Mouse (Mus musculus): Measurements from ENCODE around the gene Gm6614. TPM values are rescaled to one million over a fixed set of nuclear protein-coding genes. Genes with fewer than 3 reads are reported as not detected.
"Not testable (repeated sequence)": the region's sequence is repeated elsewhere in the genome, so short reads cannot be mapped to it uniquely, and the experiment has no call there.

Gm6614 gene
- not detected in 3 replicates for total RNA-seq (2017)

GRCm38 (mm10) chr6:142011364-142011955, at the start of gene Gm6614:
Gene Gm6614, minus strand, starts transcription at chr6:142011414.
- ATAC-seq (replicated peaks; ENCODE audit: insufficient number of reproducible peaks, low FRiP score, low TSS enrichment, poor library complexity, severe bottlenecking): no peak

- ATAC-seq (replicated peaks; ENCODE audit: insufficient number of reproducible peaks, low FRiP score, low TSS enrichment, poor library complexity, severe bottlenecking): not testable (repeated sequence)
These were observed 47.1 kb upstream of the Gm6614 start for GRCm38 (mm10) chr6:142058281-142058680.

DNA sequence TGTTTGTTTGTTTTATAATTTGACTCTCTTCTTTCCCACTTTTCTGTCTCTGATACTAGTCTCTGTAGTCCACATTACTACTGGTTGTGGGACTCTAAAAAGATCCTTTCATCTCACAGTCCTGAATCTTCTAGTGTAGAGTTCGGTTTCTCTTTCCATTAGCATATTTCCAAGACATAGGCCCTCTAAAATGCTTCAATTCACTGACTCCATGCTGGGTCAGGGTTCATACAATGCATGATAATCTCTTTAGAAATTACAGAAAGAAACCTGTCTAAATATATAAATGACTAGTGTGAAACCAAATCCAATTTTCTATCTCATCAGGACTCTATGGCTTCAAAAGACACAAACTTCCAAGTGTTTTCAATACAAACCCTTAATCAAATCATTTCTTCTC, 36.5 kb upstream of the Gm6614 start:
- ATAC-seq (replicated peaks; ENCODE audit: insufficient number of reproducible peaks, low FRiP score, low TSS enrichment, poor library complexity, severe bottlenecking): no peak

- no peak for ATAC-seq (replicated peaks; ENCODE audit: insufficient number of reproducible peaks, low FRiP score, low TSS enrichment, poor library complexity, severe bottlenecking)
These were observed 34.5 kb upstream of the Gm6614 start for GRCm38 (mm10) chr6:142045746-142046145.

GRCm38 (mm10) chr6:142041896-142042295, 30.7 kb upstream of the Gm6614 start:
- no peak for ATAC-seq (replicated peaks; ENCODE audit: insufficient number of reproducible peaks, low FRiP score, low TSS enrichment, poor library complexity, severe bottlenecking)

- ATAC-seq (replicated peaks; ENCODE audit: insufficient number of reproducible peaks, low FRiP score, low TSS enrichment, poor library complexity, severe bottlenecking): no peak
These were observed 29.3 kb upstream of the Gm6614 start for GRCm38 (mm10) chr6:142040306-142041175.

DNA sequence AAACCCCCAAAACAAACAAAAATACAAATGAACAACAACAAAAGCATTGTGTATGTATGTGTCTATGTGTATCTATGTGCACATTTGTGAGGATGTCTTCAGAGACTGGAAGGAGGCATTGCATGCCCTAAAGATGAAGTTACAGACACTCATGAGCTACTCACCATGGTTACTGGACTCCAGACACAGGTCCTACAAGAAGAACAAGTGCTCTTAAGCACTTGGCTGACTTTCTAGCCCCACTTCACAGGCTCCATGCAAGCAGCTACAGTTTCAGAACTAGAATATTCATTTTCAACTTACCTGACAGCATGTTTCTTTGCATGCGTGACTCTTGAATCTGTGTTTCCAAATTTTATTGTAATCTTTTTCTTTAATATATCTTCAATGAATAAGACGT, 24.6 kb upstream of the Gm6614 start:
- ATAC-seq (replicated peaks; ENCODE audit: insufficient number of reproducible peaks, low FRiP score, low TSS enrichment, poor library complexity, severe bottlenecking): no peak

GRCm38 (mm10) chr6:142021671-142022070, 10.5 kb upstream of the Gm6614 start:
- no peak for ATAC-seq (replicated peaks; ENCODE audit: insufficient number of reproducible peaks, low FRiP score, low TSS enrichment, poor library complexity, severe bottlenecking)

DNA sequence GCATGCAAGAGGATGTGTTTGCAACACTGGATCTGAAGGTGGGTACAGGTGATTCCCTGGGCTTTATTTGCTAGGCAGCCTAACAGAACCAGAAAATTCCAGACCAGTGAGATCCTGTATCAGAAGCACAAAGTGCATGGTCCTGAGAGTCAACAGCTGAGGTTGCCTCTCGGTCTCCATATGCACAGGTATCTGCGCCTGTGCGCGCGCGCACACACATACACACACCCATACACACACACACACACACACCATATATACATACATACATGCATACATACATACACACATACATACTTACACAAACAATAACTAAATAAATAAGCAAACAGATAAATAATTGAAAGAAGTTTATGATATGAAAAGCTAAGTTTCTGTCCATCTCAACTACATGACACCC, 24.4 kb downstream of the Gm6614 start:
- ATAC-seq (replicated peaks; ENCODE audit: insufficient number of reproducible peaks, low FRiP score, low TSS enrichment, poor library complexity, severe bottlenecking): no peak

GRCm38 (mm10) chr6:141984644-141985043, 26.6 kb downstream of the Gm6614 start:
- no peak for ATAC-seq (replicated peaks; ENCODE audit: insufficient number of reproducible peaks, low FRiP score, low TSS enrichment, poor library complexity, severe bottlenecking)

- ATAC-seq (replicated peaks; ENCODE audit: insufficient number of reproducible peaks, low FRiP score, low TSS enrichment, poor library complexity, severe bottlenecking): no peak
These were observed 48.8 kb downstream of the Gm6614 start for GRCm38 (mm10) chr6:141962420-141962819.

DNA sequence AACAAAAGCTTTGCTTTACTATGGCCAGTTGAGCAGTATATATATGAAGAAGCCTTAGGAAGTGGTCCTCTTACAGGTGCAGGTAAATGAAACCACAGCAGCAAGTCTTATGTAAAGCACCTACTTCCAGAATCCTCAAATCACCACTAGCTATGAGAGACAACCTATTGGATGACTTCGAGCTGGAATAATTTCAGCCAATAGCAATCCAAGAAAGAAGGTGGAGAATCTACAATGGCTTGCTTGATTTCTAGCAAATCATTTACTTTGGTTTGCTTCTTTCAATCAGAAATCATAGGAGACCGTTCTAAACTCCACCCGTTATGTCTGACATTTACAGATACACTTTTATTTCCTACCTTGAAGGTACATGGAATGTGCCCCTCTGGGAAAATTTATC, 49.4 kb downstream of the Gm6614 start:
- ATAC-seq (replicated peaks; ENCODE audit: insufficient number of reproducible peaks, low FRiP score, low TSS enrichment, poor library complexity, severe bottlenecking): no peak

- no peak for ATAC-seq (replicated peaks; ENCODE audit: insufficient number of reproducible peaks, low FRiP score, low TSS enrichment, poor library complexity, severe bottlenecking)
These were observed 50.7 kb downstream of the Gm6614 start for GRCm38 (mm10) chr6:141960482-141960881.

- ATAC-seq (replicated peaks; ENCODE audit: insufficient number of reproducible peaks, low FRiP score, low TSS enrichment, poor library complexity, severe bottlenecking): no peak
These were observed 64.4 kb downstream of the Gm6614 start, which contains the start of gene Slco1a1 for GRCm38 (mm10) chr6:141946862-141947261. Gene Slco1a1, minus strand, starts transcription at chr6:141946962.

- ATAC-seq (replicated peaks; ENCODE audit: insufficient number of reproducible peaks, low FRiP score, low TSS enrichment, poor library complexity, severe bottlenecking): no peak
These were observed 70.8 kb downstream of the Gm6614 start for GRCm38 (mm10) chr6:141940451-141940850.

Other genes starting within 250 kb of the Gm6614 start
- gene Gm5724, start 237.6 kb downstream of the Gm6614 start, total RNA-seq (2017): not detected in 3 replicates
- not detected in 3 replicates for gene Slco1a4, start 155.2 kb downstream of the Gm6614 start, total RNA-seq (2017)
- not detected in 3 replicates for gene Slco1a1, start 64.5 kb downstream of the Gm6614 start, total RNA-seq (2017)
- gene Slco1a6, start 197.1 kb upstream of the Gm6614 start, total RNA-seq (2017): not detected in 3 replicates

Data from monocyte, adult 5-6 weeks (primary cell).